8 mouse cellular contexts compared by ENCODE assay signal in genomic region chr15:84301026-84301425, GRCm38 (mm10). TPM values are rescaled to one million over a fixed set of nuclear protein-coding genes. Genes with fewer than 3 reads are reported as not detected.
DNase-seq lines count a peak whose midpoint lies in the region; ATAC-seq and TF ChIP-seq lines count a peak whose summit lies in the region.

No protein-coding gene starts in this region.

- H3K27ac ChIP-seq in heart, postnatal 0 days (ENCODE audit: low read depth): no peak overlapping the region
- peak overlapping the region; percentile 93 for H3K27ac ChIP-seq in midbrain, embryonic 12.5 days (replicated peaks)

- H3K36me3 ChIP-seq in heart, postnatal 0 days (replicated peaks; ENCODE audit: control insufficient read depth, insufficient read depth, low read length): peaks cover 30% of the 10 kb centered on the region
- H3K36me3 ChIP-seq in midbrain, embryonic 12.5 days: no peaks in the 10 kb centered on the region

- no peak overlapping the region for H3K9ac ChIP-seq in heart, postnatal 0 days (replicated peaks; ENCODE audit: low read depth, low read length)
- no peak overlapping the region for H3K9ac ChIP-seq in midbrain, embryonic 12.5 days (replicated peaks)

- no peak overlapping the region for H3K4me3 ChIP-seq in heart, postnatal 0 days (ENCODE audit: low read depth, low read length)
- no peak overlapping the region for H3K4me3 ChIP-seq in midbrain, embryonic 12.5 days

- TF ChIP-seq EP300 in heart, postnatal 0 days (IDR thresholded peaks at IDR 0.05; ENCODE audit: low read depth): no peak

- peak; percentile 72; the same call in 1 of the 2 replicates for ATAC-seq in heart, postnatal 0 days (ENCODE audit: insufficient read depth, low read depth)
- peak; percentile 70 for ATAC-seq in midbrain, embryonic 12.5 days (ENCODE audit: low FRiP score, low read depth)

- no peak overlapping the region for H3K4me2 ChIP-seq in heart, postnatal 0 days (ENCODE audit: low read depth, low read length)
- H3K4me2 ChIP-seq in midbrain, embryonic 12.5 days (replicated peaks): peak overlapping the region; percentile 21; the same call in 1 of the 2 replicates

- peaks cover 5% of the 10 kb centered on the region; the same call in 1 of the 2 replicates for H3K4me1 ChIP-seq in heart, postnatal 0 days (ENCODE audit: control insufficient read depth, insufficient read depth)
- peaks cover 87% of the 10 kb centered on the region for H3K4me1 ChIP-seq in midbrain, embryonic 12.5 days

- no peak for TF ChIP-seq CTCF in heart, postnatal 0 days (IDR thresholded peaks at IDR 0.05; ENCODE audit: low read depth)

- 24% methylated on average over 7 of the region's 7 CpGs for WGBS in heart, postnatal 0 days
- 11% methylated on average over 7 of the region's 7 CpGs for WGBS in midbrain, embryonic 12.5 days

- DNase-seq in adrenal gland, postnatal 14 days: peak; percentile 63
- DNase-seq in adrenal gland, adult 18-20 months (ENCODE audit: low spot score in 2 of 2): no peak
- DNase-seq in testis, postnatal 10 days (ENCODE audit: low spot score): peak; percentile 71
- DNase-seq in testis, postnatal 14 days (ENCODE audit: low spot score): no peak
- peak; percentile 55 for DNase-seq in heart, postnatal 0 days (ENCODE audit: low spot score)
- DNase-seq in thymus, postnatal 14 days: no peak
- no peak for DNase-seq in natural killer cell, adult 2 months (ENCODE audit: low spot score in 2 of 2)

- H3K27me3 ChIP-seq in heart, postnatal 0 days (ENCODE audit: control insufficient read depth, insufficient read depth, low read length): no peaks in the 10 kb centered on the region
- peaks cover 30% of the 10 kb centered on the region for H3K27me3 ChIP-seq in midbrain, embryonic 12.5 days

- H3K9me3 ChIP-seq in heart, postnatal 0 days (replicated peaks; ENCODE audit: control insufficient read depth, low read length): no peaks in the 10 kb centered on the region
- H3K9me3 ChIP-seq in midbrain, embryonic 12.5 days: no peaks in the 10 kb centered on the region

RNA-seq across cellular contexts. Expression of gene Parvg, which starts 22.8 kb away (rescaled TPM):
- total RNA-seq in adrenal gland, postnatal 14 days (2021): 1.3 and 6.9 TPM in 2 replicates
- 1 to 10 TPM; 3.4 to 3.8 TPM for total RNA-seq in adrenal gland, adult 18-20 months (2021)
- 0.11 and 2.2 TPM in 2 replicates for total RNA-seq in heart, postnatal 0 days (2014; rRNA removed; ENCODE audit: low replicate concordance)
- polyA plus RNA-seq in heart, postnatal 0 days (2015; fragmentation: Nextera tagmentation; extraction: Ambion mirVana): 0.68 and 1.2 TPM in 2 replicates
- 0.54 and 0.59 TPM in 2 replicates for polyA plus RNA-seq in midbrain, embryonic 12.5 days (2016; fragmentation: Nextera tagmentation; extraction: Ambion mirVana)

Comparison
In these comparisons a context has a peak if more than half of its experiments do, and no peak if none do; other contexts are left out.
1. DNase-seq: peak in adrenal gland, postnatal 14 days (single experiment), testis, postnatal 10 days (single experiment) and heart, postnatal 0 days (single experiment); none in adrenal gland, adult 18-20 months (0 of 2), testis, postnatal 14 days (single experiment), thymus, postnatal 14 days (single experiment) and natural killer cell, adult 2 months (0 of 2).